Mouse (Mus musculus) cortical plate, adult 2 months (tissue): ENCODE measurements around the gene Cmtm5.
"Not testable (repeated sequence)": the region's sequence is repeated elsewhere in the genome, so short reads cannot be mapped to it uniquely, and the experiment has no call there.

Experiments
- CTCF ChIP-seq: fragments of 200-500 bp; IDR thresholded peaks from 2 replicates; pipeline ENCODE4 v1.5.1; 2011; ENCODE audit warnings: mild to moderate bottlenecking, control low read depth, low read length; ENCODE audit not compliant: insufficient read depth; ENCODE audit errors: extremely low read depth
- POLR2A ChIP-seq: fragments of 200-500 bp; IDR thresholded peaks from 2 replicates; pipeline ENCODE4 v1.6.1; 2011; ENCODE audit warnings: mild to moderate bottlenecking, low read length, control low read depth; ENCODE audit not compliant: insufficient read depth; ENCODE audit errors: extremely low read depth

GRCm38 (mm10) chr14:54947008-54947407 lies 10.9 kb downstream of the Cmtm5 start:
- not testable (repeated sequence) for TF ChIP-seq CTCF, POLR2A
